Mouse (Mus musculus): ENCODE measurements around the gene Olfr1280. TPM values are rescaled to one million over a fixed set of nuclear protein-coding genes. Genes with fewer than 3 reads are reported as not detected.

The Olfr1280 gene
- polyA plus RNA-seq, 1 experiment from 2014 or later: not detected

Other genes starting within 250 kb of the Olfr1280 start
- not detected in 2 replicates for gene Gm13941, start 208.0 kb upstream of the Olfr1280 start, polyA plus RNA-seq (2015; fragmentation: Nextera tagmentation; extraction: Ambion mirVana)
- gene Gm15130, start 161.1 kb upstream of the Olfr1280 start, polyA plus RNA-seq (2015; fragmentation: Nextera tagmentation; extraction: Ambion mirVana): not detected in 2 replicates
- not detected in 2 replicates for gene 4930430A15Rik, start 84.4 kb upstream of the Olfr1280 start, polyA plus RNA-seq (2015; fragmentation: Nextera tagmentation; extraction: Ambion mirVana)
- gene Olfr1275, start 78.7 kb upstream of the Olfr1280 start, polyA plus RNA-seq (2015; fragmentation: Nextera tagmentation; extraction: Ambion mirVana): not detected in 2 replicates
- not detected in 2 replicates for gene Olfr1276, start 59.5 kb upstream of the Olfr1280 start, polyA plus RNA-seq (2015; fragmentation: Nextera tagmentation; extraction: Ambion mirVana)
- not detected in 2 replicates for gene Olfr1277, start 39.9 kb upstream of the Olfr1280 start, polyA plus RNA-seq (2015; fragmentation: Nextera tagmentation; extraction: Ambion mirVana)
- gene Olfr1278, start 23.9 kb upstream of the Olfr1280 start, polyA plus RNA-seq (2015; fragmentation: Nextera tagmentation; extraction: Ambion mirVana): not detected in 2 replicates
- not detected in 2 replicates for gene Olfr1279, start 13.4 kb upstream of the Olfr1280 start, polyA plus RNA-seq (2015; fragmentation: Nextera tagmentation; extraction: Ambion mirVana)
- gene Olfr1281, start 12.5 kb downstream of the Olfr1280 start, polyA plus RNA-seq (2015; fragmentation: Nextera tagmentation; extraction: Ambion mirVana): not detected in 2 replicates
- not detected in 2 replicates for gene Olfr1282, start 22.1 kb downstream of the Olfr1280 start, polyA plus RNA-seq (2015; fragmentation: Nextera tagmentation; extraction: Ambion mirVana)
- gene Olfr1283, start 52.8 kb downstream of the Olfr1280 start, polyA plus RNA-seq (2015; fragmentation: Nextera tagmentation; extraction: Ambion mirVana): not detected in 2 replicates
- gene Olfr1284, start 61.5 kb downstream of the Olfr1280 start, polyA plus RNA-seq (2015; fragmentation: Nextera tagmentation; extraction: Ambion mirVana): not detected in 2 replicates
- gene Olfr1286, start 109.1 kb downstream of the Olfr1280 start, polyA plus RNA-seq (2015; fragmentation: Nextera tagmentation; extraction: Ambion mirVana): not detected in 2 replicates
- gene Olfr1287, start 135.1 kb downstream of the Olfr1280 start, polyA plus RNA-seq (2015; fragmentation: Nextera tagmentation; extraction: Ambion mirVana): not detected in 2 replicates
- not detected in 2 replicates for gene Olfr1288, start 160.1 kb downstream of the Olfr1280 start, polyA plus RNA-seq (2015; fragmentation: Nextera tagmentation; extraction: Ambion mirVana)
- gene Olfr1289, start 166.8 kb downstream of the Olfr1280 start, polyA plus RNA-seq (2015; fragmentation: Nextera tagmentation; extraction: Ambion mirVana): not detected in 2 replicates
- 0.17 TPM in 1 of 2 replicates, not detected in the other for gene Olfr1290, start 179.8 kb downstream of the Olfr1280 start, polyA plus RNA-seq (2015; fragmentation: Nextera tagmentation; extraction: Ambion mirVana)
- gene Olfr1291-ps1, start 183.2 kb downstream of the Olfr1280 start, polyA plus RNA-seq (2015; fragmentation: Nextera tagmentation; extraction: Ambion mirVana): not detected in 2 replicates
- not detected in 2 replicates for gene Olfr1293-ps, start 211.2 kb downstream of the Olfr1280 start, polyA plus RNA-seq (2015; fragmentation: Nextera tagmentation; extraction: Ambion mirVana)
- not detected in 2 replicates for gene Olfr1294, start 226.3 kb downstream of the Olfr1280 start, polyA plus RNA-seq (2015; fragmentation: Nextera tagmentation; extraction: Ambion mirVana)

Data from heart, embryonic 13.5 days (tissue).